Mouse (Mus musculus): ENCODE measurements around the gene Dus3l. TPM values are rescaled to one million over a fixed set of nuclear protein-coding genes. Genes with fewer than 3 reads are reported as not detected.

Gene Dus3l
- polyA plus RNA-seq, 1 experiment from 2014 or later = 76.9 TPM

DNA sequence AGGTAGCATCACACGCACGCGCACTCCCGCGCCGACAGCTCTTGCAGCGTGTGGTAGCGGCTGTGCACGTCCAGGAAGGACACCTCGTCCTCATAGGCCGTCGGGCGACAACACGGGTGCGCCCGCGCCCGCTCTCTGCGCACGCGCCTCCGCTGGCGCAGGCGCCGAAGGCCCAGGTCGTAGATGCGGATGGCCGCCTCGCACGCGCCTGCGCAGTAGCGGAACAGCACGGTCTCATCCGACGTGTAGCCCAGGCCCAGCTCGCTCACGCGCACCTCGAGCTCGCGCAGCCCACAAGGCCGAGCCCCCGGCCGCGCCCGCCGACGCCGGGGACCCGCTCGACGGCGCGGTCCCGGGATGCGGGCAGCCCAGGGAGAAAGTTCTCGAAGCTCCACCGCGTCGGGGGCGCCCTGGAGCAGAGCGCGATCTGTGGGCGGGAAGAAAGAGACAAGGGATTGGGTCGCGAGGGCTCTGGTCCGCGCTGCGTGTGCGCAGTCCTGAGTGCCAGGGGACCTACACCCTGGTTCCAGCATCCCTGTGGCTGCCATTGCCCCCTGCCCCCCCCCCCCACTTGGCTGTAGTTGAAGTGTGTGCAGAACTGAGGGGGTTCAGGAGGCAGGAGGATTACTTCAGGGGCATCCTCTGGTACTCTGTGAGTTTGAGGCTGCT lies 13.0 kb upstream of the Dus3l start:
- Histone ChIP-seq H3K27ac (no peak overlapping the region), H3K36me3 (replicated peaks; ENCODE audit: control insufficient read depth, insufficient read depth) (no peaks in the 10 kb centered on the region), H3K4me1 (replicated peaks; ENCODE audit: control insufficient read depth, insufficient read depth, low read length) (no peaks in the 10 kb centered on the region), H3K4me3 (replicated peaks; ENCODE audit: low read length) (peak overlapping the region; percentile 30), H3K9ac (peak overlapping the region; percentile 44; the same call in 1 of the 2 replicates), H3K4me2 (replicated peaks) (peak overlapping the region; percentile 44), H3K27me3 (ENCODE audit: control insufficient read depth, insufficient read depth, low read length) (peaks cover 66% of the 10 kb centered on the region), H3K9me3 (ENCODE audit: control insufficient read depth, low read length) (no peaks in the 10 kb centered on the region)
- WGBS = 21% methylated on average over 71 of the region's 71 CpGs
- ATAC-seq (ENCODE audit: low FRiP score) (peak; percentile 81), DNase-seq (ENCODE audit: low spot score) (peak; percentile 78)

DNA sequence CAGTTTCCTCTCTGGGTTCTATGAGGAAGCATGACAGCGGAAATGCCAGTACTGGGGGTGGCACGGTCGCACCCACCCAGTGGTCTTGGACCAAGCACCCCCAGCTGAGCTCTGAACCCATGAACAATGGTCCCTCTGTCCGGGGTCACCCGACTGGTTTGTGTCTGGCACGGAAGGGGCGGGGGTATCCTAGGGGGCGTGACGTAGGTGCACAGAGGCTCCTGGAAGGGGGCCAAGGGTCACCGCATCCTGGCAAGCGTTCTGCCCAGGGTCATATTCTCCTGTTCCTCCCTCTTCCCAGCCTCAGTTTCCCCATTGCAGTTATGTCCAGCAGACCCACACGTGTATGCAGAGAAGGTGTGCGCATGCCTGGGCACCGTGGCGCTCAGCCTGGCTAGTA lies 11.1 kb upstream of the Dus3l start:
- no peak overlapping the region for H3K4me2 ChIP-seq (replicated peaks)
- H3K27ac ChIP-seq = no peak overlapping the region
- ATAC-seq (ENCODE audit: low FRiP score) (no peak), DNase-seq (ENCODE audit: low spot score) (no peak)
- H3K9me3 ChIP-seq (ENCODE audit: control insufficient read depth, low read length) = no peaks in the 10 kb centered on the region
- 20% methylated on average over 15 of the region's 15 CpGs for WGBS
- H3K36me3 ChIP-seq (replicated peaks; ENCODE audit: control insufficient read depth, insufficient read depth) = no peaks in the 10 kb centered on the region
- H3K9ac ChIP-seq = no peak overlapping the region
- peaks cover 85% of the 10 kb centered on the region for H3K27me3 ChIP-seq (ENCODE audit: control insufficient read depth, insufficient read depth, low read length)
- no peak overlapping the region for H3K4me3 ChIP-seq (replicated peaks; ENCODE audit: low read length)
- peaks cover 8% of the 10 kb centered on the region; the same call in 1 of the 2 replicates for H3K4me1 ChIP-seq (replicated peaks; ENCODE audit: control insufficient read depth, insufficient read depth, low read length)

DNA sequence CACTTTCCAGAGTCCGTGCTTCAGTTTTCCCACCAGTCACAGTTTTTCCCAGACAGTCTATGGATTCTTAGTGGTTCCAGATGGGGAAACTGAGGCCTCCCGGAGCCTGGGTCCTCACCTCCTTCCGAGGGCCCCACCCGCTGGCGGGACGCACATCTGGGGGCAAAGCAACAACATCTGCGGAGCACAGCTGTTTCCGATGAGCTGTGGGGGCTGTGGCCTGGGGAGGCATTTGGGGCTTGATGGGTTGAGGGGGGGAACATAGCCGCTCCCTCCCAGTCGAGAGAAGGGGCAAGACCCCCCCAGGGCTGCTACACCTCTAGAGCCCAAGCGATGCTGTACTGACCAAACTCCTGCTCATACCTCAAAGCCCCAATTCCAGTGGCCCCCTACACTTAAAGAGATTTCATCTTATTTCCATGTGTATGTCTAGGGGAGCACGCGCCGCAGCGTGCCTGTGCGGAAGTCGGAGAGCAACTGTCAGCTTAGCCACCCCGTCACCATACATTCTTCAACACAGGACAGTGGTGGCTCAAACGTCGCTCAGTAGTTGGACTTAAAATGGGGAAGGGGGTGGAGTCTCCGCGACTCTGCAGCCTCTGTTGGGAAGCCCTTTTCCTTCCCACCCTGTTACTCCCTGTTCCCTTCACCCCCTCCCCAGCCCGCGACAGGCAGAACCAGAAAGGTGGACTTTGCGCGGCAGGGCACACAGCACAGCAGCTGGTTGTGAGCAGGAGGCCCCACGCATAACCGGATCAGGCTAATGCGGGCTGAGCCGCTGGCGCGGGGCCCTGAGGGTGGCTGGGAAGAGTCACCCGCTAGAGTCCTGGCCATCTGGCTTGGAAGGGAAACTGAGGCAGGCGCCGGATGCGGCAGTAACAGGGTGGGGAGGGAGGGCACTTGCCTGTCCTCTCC lies 10.0 kb upstream of the Dus3l start:
- 14% methylated on average over 36 of the region's 36 CpGs for WGBS
- no peak overlapping the region for H3K27ac ChIP-seq
- DNase-seq (ENCODE audit: low spot score) = no peak
- no peak for ATAC-seq (ENCODE audit: low FRiP score)
- no peaks in the 10 kb centered on the region for H3K9me3 ChIP-seq (ENCODE audit: control insufficient read depth, low read length)
- H3K4me2 ChIP-seq (replicated peaks) = no peak overlapping the region
- peaks cover 89% of the 10 kb centered on the region for H3K27me3 ChIP-seq (ENCODE audit: control insufficient read depth, insufficient read depth, low read length)
- peaks cover 8% of the 10 kb centered on the region; the same call in 1 of the 2 replicates for H3K4me1 ChIP-seq (replicated peaks; ENCODE audit: control insufficient read depth, insufficient read depth, low read length)
- no peak overlapping the region for H3K4me3 ChIP-seq (replicated peaks; ENCODE audit: low read length)
- H3K9ac ChIP-seq = no peak overlapping the region
- H3K36me3 ChIP-seq (replicated peaks; ENCODE audit: control insufficient read depth, insufficient read depth) = no peaks in the 10 kb centered on the region

DNA sequence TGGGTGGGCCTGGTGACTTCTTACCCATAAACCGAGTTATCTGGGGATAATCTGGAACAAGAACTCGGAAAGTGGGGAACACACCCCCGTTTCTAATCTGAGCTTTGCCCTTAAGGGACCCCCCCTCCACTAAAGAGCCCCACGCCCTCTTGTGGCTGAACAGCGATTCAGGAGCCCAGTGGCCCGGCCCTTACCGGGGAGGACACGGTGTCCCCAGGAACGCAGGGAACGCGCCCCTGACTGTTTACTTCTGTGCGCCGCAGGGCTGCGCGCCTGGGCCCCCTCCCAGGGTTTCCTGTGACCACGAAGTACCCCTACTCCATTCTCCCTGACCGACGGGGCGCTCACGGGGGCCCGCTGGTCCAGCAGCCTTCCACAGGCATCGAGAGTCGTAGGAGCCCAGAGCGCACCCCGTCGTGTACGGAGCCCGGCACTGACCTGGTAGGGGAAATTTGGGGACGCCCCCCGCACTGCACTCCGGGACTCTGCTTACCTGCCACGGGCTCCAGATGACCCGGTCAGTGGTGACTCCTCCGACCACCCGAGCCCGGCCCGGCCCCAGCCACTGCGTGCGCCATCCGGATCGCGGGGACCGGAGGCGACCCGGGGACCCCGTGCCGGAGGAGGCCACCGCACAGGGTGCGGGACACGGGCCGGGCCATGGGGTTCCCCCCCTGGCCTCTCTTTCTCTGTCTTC lies 7.7 kb upstream of the Dus3l start:
- H3K4me1 ChIP-seq (replicated peaks; ENCODE audit: control insufficient read depth, insufficient read depth, low read length) = peaks cover 8% of the 10 kb centered on the region; the same call in 1 of the 2 replicates
- H3K9ac ChIP-seq = peak overlapping the region; percentile 44
- no peak overlapping the region for H3K27ac ChIP-seq
- DNase-seq (ENCODE audit: low spot score) (no peak), ATAC-seq (ENCODE audit: low FRiP score) (no peak)
- peak overlapping the region; percentile 37 for H3K4me3 ChIP-seq (replicated peaks; ENCODE audit: low read length)
- H3K36me3 ChIP-seq (replicated peaks; ENCODE audit: control insufficient read depth, insufficient read depth) = no peaks in the 10 kb centered on the region
- H3K27me3 ChIP-seq (ENCODE audit: control insufficient read depth, insufficient read depth, low read length) = peaks cover 80% of the 10 kb centered on the region
- H3K4me2 ChIP-seq (replicated peaks) = peak overlapping the region; percentile 74
- H3K9me3 ChIP-seq (ENCODE audit: control insufficient read depth, low read length) = no peaks in the 10 kb centered on the region
- WGBS = 1% methylated on average over 51 of the region's 51 CpGs

DNA sequence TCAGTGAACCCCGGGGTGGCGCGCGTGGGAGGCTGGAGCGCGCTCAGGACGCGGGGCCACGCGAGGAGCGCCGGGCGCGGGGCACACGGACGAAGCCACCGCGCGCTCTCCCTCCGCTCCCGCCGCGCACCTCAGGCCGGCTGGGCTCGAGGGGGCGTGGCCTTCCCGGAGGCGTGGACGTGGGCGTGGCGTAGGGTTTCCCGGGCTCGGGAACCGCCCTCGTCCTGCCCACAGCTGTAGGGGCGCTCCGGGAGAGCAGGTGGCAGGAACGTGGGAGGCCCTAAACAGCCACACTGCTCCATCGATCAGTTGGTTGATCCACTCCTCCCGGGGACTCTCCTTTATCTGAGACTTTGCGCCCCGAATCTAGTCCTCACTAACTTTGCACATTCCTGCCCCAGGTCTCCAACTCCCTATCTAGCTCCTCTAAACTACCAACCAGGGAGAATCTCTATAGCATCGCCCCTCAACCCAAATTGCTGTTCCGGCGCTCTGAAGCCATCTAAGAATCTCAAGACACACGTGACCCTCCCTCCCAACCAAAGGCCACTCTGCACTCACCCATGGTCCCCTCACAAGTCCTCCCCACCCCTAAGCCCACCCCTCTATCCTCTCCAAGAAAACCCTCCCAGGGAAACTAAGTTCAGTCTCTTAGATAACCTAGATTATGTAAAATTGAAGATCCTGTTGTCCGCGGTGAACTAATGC lies 7.0 kb upstream of the Dus3l start, which contains the start of gene Nrtn:
TSS of gene Nrtn (minus strand) at position 115 of the 708 bp plus-strand sequence.
- Histone ChIP-seq H3K27me3 (ENCODE audit: control insufficient read depth, insufficient read depth, low read length) (peaks cover 72% of the 10 kb centered on the region), H3K36me3 (replicated peaks; ENCODE audit: control insufficient read depth, insufficient read depth) (no peaks in the 10 kb centered on the region)
- ATAC-seq (ENCODE audit: low FRiP score) = no peak

DNA sequence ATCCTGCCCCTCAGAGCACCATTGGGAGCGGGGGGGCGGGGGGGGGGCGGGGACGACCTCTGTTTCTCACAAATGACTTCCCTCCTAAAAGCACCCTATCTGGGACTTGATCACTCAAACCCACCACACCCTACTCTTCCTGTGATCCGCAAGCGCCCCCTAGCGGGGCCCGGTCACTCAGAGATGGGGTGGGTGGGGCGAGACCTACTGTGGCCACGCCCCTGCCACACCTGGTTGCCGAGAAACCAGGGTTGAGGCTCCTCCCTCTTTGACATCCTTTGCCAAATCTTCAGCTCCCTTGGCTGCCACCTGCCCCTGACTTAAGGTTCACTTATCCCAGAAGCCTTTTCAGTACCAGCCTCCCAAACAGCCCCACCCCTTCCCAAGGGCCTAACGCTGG lies 6.4 kb upstream of the Dus3l start:
- Histone ChIP-seq H3K27me3 (ENCODE audit: control insufficient read depth, insufficient read depth, low read length) (peaks cover 67% of the 10 kb centered on the region), H3K4me1 (replicated peaks; ENCODE audit: control insufficient read depth, insufficient read depth, low read length) (peaks cover 14% of the 10 kb centered on the region; the same call in 1 of the 2 replicates), H3K9me3 (ENCODE audit: control insufficient read depth, low read length) (no peaks in the 10 kb centered on the region), H3K27ac (no peak overlapping the region), H3K36me3 (replicated peaks; ENCODE audit: control insufficient read depth, insufficient read depth) (no peaks in the 10 kb centered on the region), H3K4me3 (replicated peaks; ENCODE audit: low read length) (peak overlapping the region; percentile 37; the same call in 1 of the 2 replicates), H3K9ac (no peak overlapping the region), H3K4me2 (replicated peaks) (peak overlapping the region; percentile 74; the same call in 1 of the 2 replicates)
- WGBS = 3% methylated on average over 12 of the region's 12 CpGs
- DNase-seq (ENCODE audit: low spot score) (peak; percentile 34), ATAC-seq (ENCODE audit: low FRiP score) (no peak)

More for the DNA sequence above, 7.0 kb upstream of the Dus3l start, which contains the start of gene Nrtn:
- peak; percentile 68 for DNase-seq (ENCODE audit: low spot score)
- H3K4me3 ChIP-seq (replicated peaks; ENCODE audit: low read length) = peak within 1 kb of the TSS; percentile 37
- peak within 1 kb of the TSS; percentile 44 for H3K9ac ChIP-seq
- H3K9me3 ChIP-seq (ENCODE audit: control insufficient read depth, low read length) = no peaks in the 10 kb centered on the region
- H3K27ac ChIP-seq = no peak within 1 kb of the TSS
- H3K4me2 ChIP-seq (replicated peaks) = peak within 1 kb of the TSS; percentile 74
- H3K4me1 ChIP-seq (replicated peaks; ENCODE audit: control insufficient read depth, insufficient read depth, low read length) = peaks cover 12% of the 10 kb centered on the region; the same call in 1 of the 2 replicates
- under 1% methylated on average over 47 of the region's 48 CpGs for WGBS

DNA sequence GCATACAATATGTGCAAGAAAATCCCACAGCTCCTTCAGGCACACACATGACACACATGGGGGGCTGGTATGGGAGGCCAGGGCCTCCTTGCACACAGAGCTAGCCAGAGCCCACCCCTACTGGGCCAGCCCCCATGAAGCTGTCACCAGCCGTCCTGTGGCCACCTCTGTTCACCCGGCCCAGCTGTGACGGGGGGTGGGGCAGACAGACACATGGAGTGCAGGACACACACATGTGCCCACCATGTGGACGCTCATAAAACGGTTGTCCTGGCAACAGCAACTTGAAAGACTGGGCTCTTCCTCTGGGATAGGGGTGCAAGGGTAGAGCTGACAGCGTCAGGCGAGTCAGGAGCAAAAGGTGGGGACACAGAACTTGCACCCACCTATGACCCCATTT lies 5.3 kb upstream of the Dus3l start:
- no peak for ATAC-seq (ENCODE audit: low FRiP score)
- H3K27me3 ChIP-seq (ENCODE audit: control insufficient read depth, insufficient read depth, low read length) = peaks cover 56% of the 10 kb centered on the region

DNA sequence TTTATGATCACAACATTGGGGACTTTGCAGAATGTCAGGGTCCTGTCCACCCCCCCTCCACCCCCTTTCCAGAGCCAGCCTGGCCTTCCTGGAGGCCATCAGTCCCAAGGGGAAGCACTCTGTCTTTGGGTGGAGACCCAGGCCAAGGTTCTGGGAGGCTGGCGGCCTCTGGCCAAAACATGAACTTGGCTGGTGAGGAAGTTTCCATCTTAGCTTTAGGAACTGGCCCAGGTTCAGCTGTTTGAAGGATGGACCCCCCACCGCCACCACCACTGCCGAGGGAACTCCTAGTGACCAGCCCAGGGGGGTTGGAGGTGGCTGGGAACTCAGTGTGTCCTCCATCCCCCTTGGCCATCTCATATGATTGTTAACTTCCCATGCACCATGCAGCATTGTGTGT lies 3.5 kb upstream of the Dus3l start:
- Histone ChIP-seq H3K36me3 (replicated peaks; ENCODE audit: control insufficient read depth, insufficient read depth) (no peaks in the 10 kb centered on the region), H3K9me3 (ENCODE audit: control insufficient read depth, low read length) (no peaks in the 10 kb centered on the region), H3K4me2 (replicated peaks) (no peak overlapping the region), H3K4me3 (replicated peaks; ENCODE audit: low read length) (no peak overlapping the region), H3K4me1 (replicated peaks; ENCODE audit: control insufficient read depth, insufficient read depth, low read length) (peaks cover 24% of the 10 kb centered on the region), H3K27me3 (ENCODE audit: control insufficient read depth, insufficient read depth, low read length) (peaks cover 37% of the 10 kb centered on the region), H3K27ac (no peak overlapping the region), H3K9ac (no peak overlapping the region)
- ATAC-seq (ENCODE audit: low FRiP score) (no peak), DNase-seq (ENCODE audit: low spot score) (no peak)
- 69% methylated on average over 3 of the region's 3 CpGs for WGBS

More for the DNA sequence above, 5.3 kb upstream of the Dus3l start:
- DNase-seq (ENCODE audit: low spot score) = no peak
- Histone ChIP-seq H3K9me3 (ENCODE audit: control insufficient read depth, low read length) (no peaks in the 10 kb centered on the region), H3K27ac (no peak overlapping the region), H3K4me2 (replicated peaks) (no peak overlapping the region), H3K4me3 (replicated peaks; ENCODE audit: low read length) (no peak overlapping the region), H3K36me3 (replicated peaks; ENCODE audit: control insufficient read depth, insufficient read depth) (no peaks in the 10 kb centered on the region), H3K9ac (no peak overlapping the region), H3K4me1 (replicated peaks; ENCODE audit: control insufficient read depth, insufficient read depth, low read length) (peaks cover 19% of the 10 kb centered on the region; the same call in 1 of the 2 replicates)
- WGBS = 49% methylated on average over 7 of the region's 7 CpGs

All from hindbrain, embryonic 14.5 days (tissue).